Mouse (Mus musculus) liver, embryonic 16.5 days (tissue): ENCODE results near the gene Pilrb2. TPM values are rescaled to one million over a fixed set of nuclear protein-coding genes. Genes with fewer than 3 reads are reported as not detected.
"Not testable (repeated sequence)": the region's sequence is repeated elsewhere in the genome, so short reads cannot be mapped to it uniquely, and the experiment has no call there.

Source experiments
- ATAC-seq: fragments of 200-750 bp; cut with Nextera tagmentation; 2 replicates; pipeline ENCODE4 v1.8.0; 2017; ENCODE audit warnings: low read depth, mild to moderate bottlenecking, moderate number of reproducible peaks, moderate library complexity
- H3K27ac ChIP-seq: fragments of 300-500 bp; sonication (generic); 2 replicates; pipeline ENCODE4 v1.5.1; 2014; ENCODE audit warnings: mild to moderate bottlenecking, low read length
- H3K27me3 ChIP-seq: fragments of 300-500 bp; sonication (generic); 2 replicates; pipeline ENCODE4 v1.6.1; 2014; ENCODE audit warnings: low read depth, low read length, mixed read lengths; ENCODE audit not compliant: control insufficient read depth, insufficient read depth
- H3K36me3 ChIP-seq: fragments of 300-500 bp; sonication (generic); 2 replicates; pipeline ENCODE4 v1.6.1; 2014; ENCODE audit warnings: mild to moderate bottlenecking; ENCODE audit not compliant: control insufficient read depth, insufficient read depth
- H3K4me1 ChIP-seq: fragments of 300-500 bp; sonication (generic); 2 replicates; pipeline ENCODE4 v1.6.1; 2014; ENCODE audit warnings: low read depth, low read length, mixed read lengths; ENCODE audit not compliant: control insufficient read depth
- H3K4me2 ChIP-seq: fragments of 300-500 bp; sonication (generic); 2 replicates; pipeline ENCODE4 v1.6.1; 2014; ENCODE audit warnings: low read depth, low read length, mixed read lengths
- H3K4me3 ChIP-seq: fragments of 300-500 bp; sonication (generic); 2 replicates; pipeline ENCODE4 v1.5.1; 2014; ENCODE audit warnings: low read depth, mild to moderate bottlenecking, low read length
- H3K9ac ChIP-seq: fragments of 300-500 bp; sonication (generic); 2 replicates; pipeline ENCODE4 v1.6.1; 2014; ENCODE audit warnings: low read depth, low read length
- H3K9me3 ChIP-seq: fragments of 300-500 bp; sonication (generic); replicated peaks from 2 replicates; pipeline ENCODE4 v1.6.1; 2016; ENCODE audit warnings: low read length; ENCODE audit not compliant: control insufficient read depth
- WGBS: fragments of 180-500 bp; shearing (Covaris S2); extraction: QIAGEN DNeasy Blood & Tissue Kit; methylation state at CpG from one replicate; pipeline ENCODE4 v1.1.7; 2014; ENCODE audit not compliant: insufficient replicate concordance; 5-methylcytosine and 5-hydroxymethylcytosine counted together
- polyA plus RNA-seq: library from polyadenylated mRNA; unstranded; fragments of >200 nt; fragmentation: Nextera tagmentation; extraction: Ambion mirVana; gene quantifications from 2 replicates; pipeline ENCODE4 v1.2.1, GENCODE M21; 2015

The Pilrb2 gene
- polyA plus RNA-seq, result 5.6 and 8.3 TPM in 2 replicates

DNA sequence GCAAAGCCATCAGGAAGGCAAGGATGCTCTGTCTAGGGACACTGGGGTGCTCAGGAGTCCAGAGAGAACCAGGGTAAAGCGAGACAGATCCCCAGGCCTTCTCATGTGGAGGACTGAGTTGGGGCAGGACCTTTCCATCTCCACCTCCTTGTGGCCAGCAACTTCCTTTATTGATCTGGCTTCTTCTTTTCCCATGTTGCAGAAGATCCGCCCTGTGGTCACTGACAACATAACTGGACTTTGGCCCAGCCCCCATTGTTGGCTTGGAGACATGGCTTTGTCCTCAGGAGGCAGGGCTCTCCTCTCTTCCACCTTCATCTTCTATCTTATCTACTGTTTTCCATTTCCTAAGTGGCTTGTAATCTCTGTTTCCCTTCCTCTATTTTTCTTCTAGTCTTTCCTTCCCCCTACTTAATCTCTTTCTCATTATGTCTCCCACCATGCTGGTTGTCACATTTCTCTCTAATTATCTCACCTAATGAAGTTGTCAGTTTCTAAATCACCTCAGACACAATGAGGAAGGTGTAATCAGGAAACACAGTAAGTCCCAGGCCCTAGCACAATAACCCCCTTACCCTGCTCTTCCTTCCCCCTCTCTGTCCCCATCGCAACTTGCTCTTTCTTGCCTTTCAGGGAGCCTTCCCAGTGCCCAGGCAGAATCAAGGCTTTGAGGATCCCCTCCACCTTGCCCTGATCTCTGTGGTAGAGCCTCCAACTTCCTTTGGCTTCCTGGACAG lies at the start of gene Pilrb2:
TSS of gene Pilrb2 (minus strand) at position 172 of the 737 bp plus-strand sequence.
- not testable (repeated sequence) for H3K27me3 ChIP-seq, H3K4me2 ChIP-seq, H3K9me3 ChIP-seq, H3K36me3 ChIP-seq, H3K9ac ChIP-seq, H3K4me1 ChIP-seq
- WGBS, result 24% methylated on average over 2 of the region's 3 CpGs
- Histone ChIP-seq H3K4me3 (peak within 1 kb of the TSS; percentile 8; the same call in 1 of the 2 replicates), H3K27ac (0 out of 2 replicates have a peak within 1 kb of the TSS, but pooled peaks have one; percentile 37)
- peak; percentile 21; the same call in 1 of the 2 replicates for ATAC-seq

DNA sequence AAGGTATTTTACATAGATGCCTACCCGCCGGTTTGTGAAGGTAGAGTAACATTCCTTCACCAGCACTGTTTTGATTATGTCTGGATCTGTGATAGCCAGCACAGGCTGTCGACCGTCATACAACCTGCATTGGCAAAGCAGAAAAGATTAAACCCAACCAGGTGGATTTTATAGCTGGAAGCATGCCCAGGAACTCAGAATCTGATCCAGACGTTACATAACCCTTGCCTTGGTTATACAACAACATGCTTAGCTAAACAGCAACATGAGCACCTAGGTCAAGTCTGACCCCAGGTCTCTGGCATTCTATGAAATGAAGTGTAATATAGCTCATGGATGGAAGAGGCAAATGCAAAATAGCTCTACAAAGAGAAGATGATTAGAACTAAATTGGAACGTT lies 43.9 kb upstream of the Pilrb2 start:
- Histone ChIP-seq H3K27me3 (no peaks in the 10 kb centered on the region), H3K4me1 (no peaks in the 10 kb centered on the region), H3K36me3 (no peaks in the 10 kb centered on the region), H3K27ac (no peak overlapping the region), H3K9ac (no peak overlapping the region), H3K4me2 (no peak overlapping the region), H3K4me3 (no peak overlapping the region), H3K9me3 (no peaks in the 10 kb centered on the region)
- WGBS, result 56% methylated on average over 6 of the region's 6 CpGs
- no peak for ATAC-seq

DNA sequence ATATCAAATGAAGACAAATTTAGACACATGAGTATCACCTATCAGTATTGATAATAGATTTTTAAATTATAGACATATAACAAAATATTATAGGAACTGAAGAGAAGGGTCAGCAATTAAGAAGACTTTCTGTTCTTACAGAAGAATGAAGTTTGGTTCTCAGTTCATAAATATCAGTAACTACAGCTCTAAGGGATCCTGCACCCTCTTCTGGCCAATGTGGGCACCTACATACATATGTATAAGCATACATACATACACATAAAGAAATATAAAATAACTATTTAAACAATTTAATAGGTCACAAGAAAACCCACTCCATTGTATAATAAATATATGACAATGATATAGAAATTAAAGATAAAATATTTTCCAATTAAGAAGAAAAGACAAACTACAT lies 42.9 kb upstream of the Pilrb2 start:
- H3K4me1 ChIP-seq, result no peaks in the 10 kb centered on the region
- H3K27me3 ChIP-seq, result no peaks in the 10 kb centered on the region
- no peak for ATAC-seq
- no peak overlapping the region for H3K27ac ChIP-seq
- no peak overlapping the region for H3K9ac ChIP-seq
- H3K4me3 ChIP-seq, result no peak overlapping the region
- no peaks in the 10 kb centered on the region for H3K9me3 ChIP-seq
- H3K36me3 ChIP-seq, result no peaks in the 10 kb centered on the region
- no peak overlapping the region for H3K4me2 ChIP-seq

DNA sequence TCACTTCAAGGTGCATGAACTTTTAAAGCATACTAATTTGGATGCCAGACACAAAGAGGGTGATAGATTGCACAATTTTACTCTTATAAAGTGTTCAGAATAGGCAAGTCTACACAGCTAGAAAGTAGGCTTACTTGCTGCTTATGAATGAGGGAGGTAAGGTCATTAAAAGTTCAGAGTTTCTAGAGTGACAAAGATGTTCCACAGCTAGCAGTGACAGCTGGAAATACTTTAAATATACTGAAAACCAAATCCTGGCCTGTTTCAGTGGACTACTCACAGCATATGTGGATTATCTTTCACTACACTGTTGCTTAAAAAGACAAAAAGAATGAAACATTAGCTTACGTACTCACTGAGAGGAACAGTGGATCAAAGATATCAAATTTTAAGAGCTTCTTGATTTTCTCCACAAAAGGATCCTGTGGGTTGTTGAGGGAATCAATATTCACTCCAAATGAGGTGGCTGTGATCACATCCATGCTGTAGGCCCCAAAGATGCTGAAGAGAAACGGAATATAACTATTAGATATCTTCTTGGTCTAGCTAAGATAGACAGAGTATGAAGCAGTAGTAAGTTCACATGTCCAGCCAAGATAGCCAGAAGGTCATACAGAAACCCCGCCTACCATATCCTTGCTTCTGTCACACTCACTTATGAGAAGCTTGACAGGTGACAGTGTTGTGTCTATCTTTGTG lies 38.1 kb upstream of the Pilrb2 start:
- ATAC-seq, result no peak
- H3K4me3 ChIP-seq, result no peak overlapping the region
- H3K4me2 ChIP-seq, result no peak overlapping the region
- H3K9ac ChIP-seq, result no peak overlapping the region
- H3K27me3 ChIP-seq, result no peaks in the 10 kb centered on the region
- no peaks in the 10 kb centered on the region for H3K36me3 ChIP-seq
- no peaks in the 10 kb centered on the region for H3K9me3 ChIP-seq
- H3K27ac ChIP-seq, result no peak overlapping the region
- 65% methylated on average over 3 of the region's 3 CpGs for WGBS
- H3K4me1 ChIP-seq, result no peaks in the 10 kb centered on the region

DNA sequence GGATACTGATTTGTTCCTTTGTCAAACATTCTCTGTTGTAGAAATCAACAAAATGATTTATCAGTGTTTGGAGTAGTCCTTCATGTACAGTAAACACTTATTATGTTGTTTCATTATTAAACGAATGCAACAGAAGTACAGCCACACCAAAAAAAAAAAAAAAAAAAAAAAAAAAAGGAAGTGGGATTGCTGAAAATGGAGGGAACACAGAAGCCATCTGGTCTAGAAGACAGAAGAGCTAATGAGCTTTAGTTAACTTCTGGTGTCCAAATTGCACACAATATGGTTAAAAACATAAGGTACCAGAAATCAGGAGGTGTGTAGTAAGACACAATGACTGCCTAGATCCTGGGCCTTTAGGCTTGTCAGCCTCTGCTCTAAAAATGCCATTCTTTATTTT lies 26.2 kb upstream of the Pilrb2 start:
- no peak overlapping the region for H3K27ac ChIP-seq
- H3K9me3 ChIP-seq, result no peaks in the 10 kb centered on the region
- no peaks in the 10 kb centered on the region for H3K36me3 ChIP-seq
- no peak overlapping the region for H3K4me3 ChIP-seq
- no peak overlapping the region for H3K9ac ChIP-seq
- 20% methylated on average over 1 of the region's 1 CpGs for whole genome bisulfite sequencing
- H3K27me3 ChIP-seq, result no peaks in the 10 kb centered on the region
- ATAC-seq, result no peak
- H3K4me2 ChIP-seq, result no peak overlapping the region
- H3K4me1 ChIP-seq, result no peaks in the 10 kb centered on the region

DNA sequence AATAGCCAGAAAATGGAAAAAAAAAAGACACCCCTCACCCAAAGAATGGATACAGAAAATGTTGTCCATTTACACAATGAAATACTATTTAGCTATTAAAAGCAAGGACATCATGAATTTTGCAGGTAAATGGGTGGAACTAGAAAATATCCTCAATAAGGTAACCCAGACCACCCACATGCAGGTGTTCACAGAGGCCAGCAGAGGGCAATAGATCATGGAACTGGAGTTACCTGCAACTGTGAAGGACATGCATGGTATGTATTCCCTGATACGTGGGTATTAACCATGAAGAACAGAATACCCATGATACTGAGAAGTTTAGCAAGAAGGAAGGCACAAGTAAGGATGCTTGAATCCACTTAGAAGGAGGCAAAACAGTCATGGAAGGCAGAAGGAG lies 21.3 kb upstream of the Pilrb2 start:
- no peak overlapping the region for H3K9ac ChIP-seq
- no peak overlapping the region for H3K4me3 ChIP-seq
- no peaks in the 10 kb centered on the region for H3K27me3 ChIP-seq
- H3K36me3 ChIP-seq, result no peaks in the 10 kb centered on the region
- 34% methylated on average over 1 of the region's 1 CpGs for WGBS
- H3K4me2 ChIP-seq, result no peak overlapping the region
- no peaks in the 10 kb centered on the region for H3K9me3 ChIP-seq
- no peak overlapping the region for H3K27ac ChIP-seq
- no peak for ATAC-seq
- H3K4me1 ChIP-seq, result no peaks in the 10 kb centered on the region

DNA sequence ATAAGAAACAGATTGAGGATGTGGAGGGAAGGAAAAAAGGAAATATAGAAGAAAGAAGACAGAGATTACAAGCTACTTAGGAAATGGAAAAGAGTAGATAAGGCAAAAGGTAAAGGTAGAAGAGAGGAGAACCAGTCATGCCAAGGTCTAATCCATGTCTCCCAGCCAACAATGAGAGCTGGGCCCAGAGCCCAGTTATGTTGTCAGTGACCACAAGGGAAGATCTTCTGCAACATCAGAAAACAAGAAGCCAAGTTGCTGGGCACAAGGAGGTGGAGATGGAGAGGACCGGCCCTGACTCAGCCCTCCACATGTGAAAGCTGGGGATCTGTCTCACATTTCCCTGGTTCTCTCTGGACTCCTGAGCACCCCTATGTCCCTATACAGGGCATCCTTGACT lies 16.1 kb upstream of the Pilrb2 start:
- Histone ChIP-seq H3K4me1 (no peaks in the 10 kb centered on the region), H3K9me3 (no peaks in the 10 kb centered on the region), H3K36me3 (no peaks in the 10 kb centered on the region), H3K27ac (no peak overlapping the region), H3K27me3 (no peaks in the 10 kb centered on the region), H3K4me2 (no peak overlapping the region), H3K4me3 (no peak overlapping the region), H3K9ac (no peak overlapping the region)
- WGBS, result 57% methylated on average over 1 of the region's 1 CpGs
- ATAC-seq, result no peak

DNA sequence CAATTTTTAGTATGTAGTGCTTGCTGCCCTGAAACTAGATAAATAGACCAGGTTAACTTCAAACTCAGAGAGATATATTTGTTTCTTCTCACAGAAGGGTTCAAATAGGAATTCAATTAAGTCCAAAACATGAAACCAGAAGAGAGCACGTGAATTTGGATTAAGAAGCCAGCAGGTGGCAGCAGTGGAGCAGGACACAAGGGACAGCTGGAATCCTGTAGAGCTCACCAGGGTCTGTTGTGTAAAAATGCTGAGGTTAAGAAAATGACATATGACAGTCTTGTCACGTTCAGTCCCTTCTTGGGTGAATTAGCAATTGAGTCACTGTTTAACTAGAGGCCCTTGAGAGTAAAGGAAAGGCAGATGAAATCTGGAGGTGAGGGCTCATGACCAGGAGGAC lies 14.3 kb upstream of the Pilrb2 start:
- Histone ChIP-seq H3K9me3 (no peaks in the 10 kb centered on the region), H3K4me1 (no peaks in the 10 kb centered on the region), H3K9ac (no peak overlapping the region), H3K27me3 (no peaks in the 10 kb centered on the region), H3K4me3 (no peak overlapping the region), H3K36me3 (no peaks in the 10 kb centered on the region), H3K27ac (no peak overlapping the region), H3K4me2 (no peak overlapping the region)
- WGBS, result 2% methylated on average over 2 of the region's 2 CpGs
- ATAC-seq, result no peak

DNA sequence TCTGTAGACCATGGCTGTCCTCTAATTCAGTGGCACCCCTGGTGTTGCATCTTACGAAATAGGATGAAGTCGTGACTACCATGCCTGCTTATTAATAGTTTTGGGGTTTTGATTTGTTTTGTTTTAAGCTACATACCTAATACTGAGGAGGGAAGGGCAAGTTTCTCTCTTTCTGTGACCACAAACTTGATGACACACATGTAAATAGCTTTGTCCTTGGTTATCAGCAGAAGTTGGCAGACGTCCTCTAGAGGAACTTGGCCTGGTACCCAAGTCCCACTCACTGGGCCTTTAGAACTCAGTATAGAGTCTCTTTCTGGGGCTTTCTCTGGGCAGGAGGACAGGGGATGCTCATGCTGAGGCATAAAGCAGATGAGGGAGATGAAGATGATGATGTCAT lies 11.7 kb upstream of the Pilrb2 start:
- Histone ChIP-seq H3K4me2 (no peak overlapping the region), H3K4me3 (no peak overlapping the region), H3K9ac (no peak overlapping the region), H3K36me3 (no peaks in the 10 kb centered on the region), H3K4me1 (no peaks in the 10 kb centered on the region), H3K9me3 (no peaks in the 10 kb centered on the region), H3K27me3 (no peaks in the 10 kb centered on the region), H3K27ac (no peak overlapping the region)
- ATAC-seq, result no peak
- 36% methylated on average over 3 of the region's 3 CpGs for WGBS
